Mouse (Mus musculus) forebrain, embryonic 10.5 days (tissue): ENCODE results near the gene Fanca. TPM values are rescaled to one million over a fixed set of nuclear protein-coding genes. Genes with fewer than 3 reads are reported as not detected.

Experiments used
- DNase-seq: peaks from one replicate; pipeline ENCODE4 v3.0.0-alpha.2; 2017; ENCODE audit warnings: low spot score; ENCODE audit errors: extremely low spot score
- H3K27ac ChIP-seq: fragments of 300-500 bp; sonication (generic); 2 replicates; pipeline ENCODE4 v1.5.1; 2016; ENCODE audit warnings: mild to moderate bottlenecking
- H3K27me3 ChIP-seq: fragments of 300-500 bp; sonication (generic); 2 replicates; pipeline ENCODE4 v1.6.1; 2016; ENCODE audit warnings: mild to moderate bottlenecking; ENCODE audit not compliant: poor library complexity, severe bottlenecking
- H3K36me3 ChIP-seq: fragments of 300-500 bp; sonication (generic); replicated peaks from 2 replicates; pipeline ENCODE4 v1.6.1; 2016; ENCODE audit warnings: mild to moderate bottlenecking, moderate library complexity
- H3K4me1 ChIP-seq: fragments of 300-500 bp; sonication (generic); 2 replicates; pipeline ENCODE4 v1.6.1; 2016
- H3K4me3 ChIP-seq: fragments of 300-500 bp; sonication (generic); 2 replicates; pipeline ENCODE4 v1.5.1; 2016; ENCODE audit warnings: mild to moderate bottlenecking, moderate library complexity
- H3K9me3 ChIP-seq: fragments of 300-500 bp; sonication (generic); 2 replicates; pipeline ENCODE4 v1.6.1; 2016; ENCODE audit warnings: mild to moderate bottlenecking, moderate library complexity
- WGBS: fragments of 180-500 bp; shearing (Covaris S2); methylation state at CpG from one replicate; pipeline ENCODE4 v1.1.7; 2016; 5-methylcytosine and 5-hydroxymethylcytosine counted together
- polyA plus RNA-seq: library from polyadenylated mRNA; unstranded; fragments of >200 nt; fragmentation: Nextera tagmentation; extraction: Ambion mirVana; gene quantifications from 2 replicates; pipeline ENCODE4 v1.2.1, GENCODE M21; 2016

Gene Fanca
- 49.6 and 52.3 TPM in 2 replicates for polyA plus RNA-seq

DNA sequence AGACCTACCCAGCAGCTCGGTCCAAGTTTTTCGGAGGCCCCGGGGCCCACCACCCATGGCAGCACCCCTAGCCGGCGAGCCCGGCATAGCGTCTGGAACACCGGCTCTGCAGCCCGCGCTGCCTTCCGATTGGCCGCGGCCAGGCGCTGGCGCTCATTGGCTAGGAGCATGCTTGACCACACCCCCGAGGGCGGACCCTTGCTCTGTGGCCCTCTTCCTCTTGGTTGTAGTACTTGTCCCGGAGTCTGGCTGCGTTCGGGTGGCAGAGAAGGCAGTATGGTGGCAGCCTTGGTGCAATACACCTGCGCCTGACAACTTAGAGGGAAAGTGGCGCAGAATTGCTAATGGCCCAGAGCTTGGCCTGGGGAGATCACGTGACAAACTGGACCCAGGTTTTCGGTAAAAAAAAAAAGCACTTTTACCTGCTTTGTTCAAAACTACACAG, at the start of gene Fanca:
Gene Fanca (minus strand): TSS at position 110 of the 445 bp plus-strand sequence.
- H3K4me3 ChIP-seq = peak within 1 kb of the TSS; percentile 83
- peak; percentile 97 for DNase-seq
- H3K27ac ChIP-seq = peak within 1 kb of the TSS; percentile 91
- H3K36me3 ChIP-seq = peaks cover 13% of the 10 kb centered on the region
- H3K27me3 ChIP-seq = no peaks in the 10 kb centered on the region
- WGBS = 1% methylated on average over 24 of the region's 24 CpGs
- peaks cover 22% of the 10 kb centered on the region for H3K4me1 ChIP-seq
- H3K9me3 ChIP-seq = no peaks in the 10 kb centered on the region

DNA sequence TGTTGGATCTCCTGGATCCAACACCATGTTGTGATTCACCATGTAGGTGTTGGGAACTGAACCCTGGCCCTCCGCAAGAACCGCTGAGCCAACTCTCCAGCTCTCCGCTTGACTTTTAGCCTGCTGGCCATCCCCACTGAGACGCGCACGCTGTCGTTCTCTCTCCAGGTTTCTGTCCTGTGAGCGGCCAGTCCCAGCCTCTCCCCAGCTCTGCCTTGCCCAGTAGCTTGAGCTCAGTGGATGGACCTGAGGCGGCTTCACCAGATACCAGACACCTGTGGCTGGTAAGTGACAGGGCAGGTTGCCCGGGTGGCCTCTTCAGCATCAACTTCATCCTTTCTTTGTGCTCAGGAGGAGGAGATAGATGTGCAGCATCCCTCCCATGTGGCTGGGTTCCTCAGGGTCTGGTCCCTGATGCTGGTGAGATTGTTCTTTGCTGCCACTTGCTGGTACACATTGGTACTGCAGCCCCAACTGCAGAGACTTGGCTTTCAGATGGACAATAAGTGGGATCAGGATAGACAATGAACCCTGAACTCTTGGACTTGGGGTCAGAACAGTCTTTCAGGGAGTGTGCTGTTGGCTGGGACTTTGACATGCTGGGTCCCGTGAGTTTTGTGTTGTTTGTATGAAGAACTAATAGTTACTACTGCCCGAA, 42.8 kb upstream of the Fanca start:
- Histone ChIP-seq H3K36me3 (peaks cover 51% of the 10 kb centered on the region), H3K4me1 (0 out of 2 replicates have a peak, but pooled peaks cover 3% of the 10 kb centered on the region), H3K27me3 (no peaks in the 10 kb centered on the region), H3K9me3 (no peaks in the 10 kb centered on the region), H3K27ac (no peak overlapping the region), H3K4me3 (no peak overlapping the region)
- 35% methylated on average over 12 of the region's 12 CpGs for whole genome bisulfite sequencing
- DNase-seq = peak; percentile 80

DNA sequence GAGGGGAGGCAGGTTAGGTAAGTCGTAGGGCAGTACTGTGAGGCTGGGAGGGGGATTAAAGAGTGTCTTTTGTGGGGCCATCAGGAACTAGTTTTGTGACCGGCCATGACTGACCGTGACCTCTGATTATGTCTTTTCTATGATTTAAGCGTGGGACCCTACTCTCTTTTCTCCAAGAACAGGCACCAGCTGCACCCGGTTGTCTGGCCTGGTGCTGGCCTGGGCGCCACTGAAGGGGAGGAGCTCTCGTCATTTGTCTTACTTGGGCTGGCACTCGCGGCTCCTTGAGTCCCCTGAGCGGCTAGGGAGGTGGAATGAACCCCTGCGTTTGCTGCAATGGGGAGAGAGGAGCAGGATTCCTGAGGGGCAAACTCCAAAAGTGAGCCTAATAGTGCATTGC, 34.8 kb upstream of the Fanca start:
- 58% methylated on average over 11 of the region's 11 CpGs for WGBS
- no peak overlapping the region for H3K27ac ChIP-seq
- no peak for DNase-seq

DNA sequence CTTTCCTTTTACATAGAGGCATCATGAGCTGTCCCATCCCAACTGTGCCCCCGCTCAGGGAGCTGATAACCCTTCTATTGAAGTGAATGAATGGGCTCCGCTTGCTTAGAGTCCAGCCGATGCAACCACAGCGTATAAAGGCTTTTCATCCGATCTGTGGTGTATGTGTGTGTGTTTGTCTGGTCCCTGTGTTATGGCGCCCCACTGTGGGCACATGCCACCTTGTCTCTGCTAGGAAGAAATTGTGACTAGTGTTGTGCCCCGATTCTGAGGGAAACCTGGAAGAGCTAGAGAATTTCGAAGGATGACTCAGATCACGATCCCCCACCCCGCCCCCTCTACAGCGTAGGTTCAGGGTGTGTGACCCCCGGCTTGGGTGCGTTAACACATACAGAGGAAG, 34.4 kb upstream of the Fanca start:
- 61% methylated on average over 13 of the region's 13 CpGs for whole genome bisulfite sequencing

More for the DNA sequence above, 34.8 kb upstream of the Fanca start:
- Histone ChIP-seq H3K9me3 (no peaks in the 10 kb centered on the region), H3K27me3 (peaks cover 4% of the 10 kb centered on the region), H3K36me3 (peaks cover 18% of the 10 kb centered on the region), H3K4me3 (no peak overlapping the region), H3K4me1 (peaks cover 22% of the 10 kb centered on the region)

DNA sequence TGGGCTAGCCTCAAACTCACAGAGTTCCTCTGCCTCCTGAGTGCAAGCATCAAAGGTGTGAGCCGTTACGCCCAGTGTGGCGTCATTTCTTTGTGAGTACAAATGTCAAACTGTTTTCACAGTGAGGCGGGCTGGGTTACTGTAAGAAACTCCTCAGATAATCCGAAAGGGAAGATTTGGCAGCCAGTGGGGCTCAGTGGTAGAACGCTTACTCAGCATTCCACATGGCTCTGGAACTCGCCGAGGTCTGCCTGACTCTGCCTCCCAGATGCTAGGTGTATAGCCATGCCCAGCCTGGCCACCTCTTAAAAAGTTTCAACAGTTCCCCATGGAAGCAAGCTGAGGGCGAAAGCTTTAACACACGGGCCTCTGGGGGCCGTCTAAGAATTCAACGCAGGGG, 33.7 kb upstream of the Fanca start:
- no peaks in the 10 kb centered on the region for H3K9me3 ChIP-seq
- peaks cover 28% of the 10 kb centered on the region for H3K4me1 ChIP-seq
- H3K27me3 ChIP-seq = peaks cover 4% of the 10 kb centered on the region
- peaks cover 8% of the 10 kb centered on the region; the same call in 1 of the 2 replicates for H3K36me3 ChIP-seq
- DNase-seq = no peak
- no peak overlapping the region for H3K4me3 ChIP-seq
- H3K27ac ChIP-seq = no peak overlapping the region
- WGBS = 91% methylated on average over 12 of the region's 12 CpGs

More for the DNA sequence above, 34.4 kb upstream of the Fanca start:
- H3K27ac ChIP-seq = no peak overlapping the region
- H3K9me3 ChIP-seq = no peaks in the 10 kb centered on the region
- DNase-seq = no peak
- H3K27me3 ChIP-seq = peaks cover 4% of the 10 kb centered on the region
- H3K4me1 ChIP-seq = peaks cover 26% of the 10 kb centered on the region
- no peak overlapping the region for H3K4me3 ChIP-seq
- peaks cover 14% of the 10 kb centered on the region for H3K36me3 ChIP-seq

DNA sequence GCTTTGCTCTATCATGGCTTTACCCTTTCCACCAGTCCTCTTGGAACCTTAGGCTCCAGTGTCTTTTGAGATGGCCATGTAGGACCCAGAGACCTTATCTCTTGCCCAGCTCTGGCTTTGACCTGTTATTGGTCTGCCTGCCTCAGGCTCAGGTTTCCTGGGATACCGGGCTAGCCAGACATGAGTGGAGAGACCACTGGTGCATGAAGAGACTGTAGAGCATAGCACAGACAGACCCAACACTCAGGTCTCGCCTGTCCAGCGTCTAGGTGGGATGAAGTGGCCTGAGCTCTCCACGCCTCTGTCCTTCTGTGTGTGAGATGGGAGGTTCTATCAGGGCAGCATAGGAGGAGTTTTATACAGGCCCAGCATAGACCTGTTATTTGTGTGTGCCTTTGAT, 30.7 kb upstream of the Fanca start:
- no peak overlapping the region for H3K4me3 ChIP-seq
- no peaks in the 10 kb centered on the region for H3K9me3 ChIP-seq
- H3K27me3 ChIP-seq = peaks cover 3% of the 10 kb centered on the region
- no peak for DNase-seq
- 89% methylated on average over 4 of the region's 4 CpGs for WGBS
- H3K27ac ChIP-seq = peak overlapping the region; percentile 54; the same call in 1 of the 2 replicates
- H3K36me3 ChIP-seq = no peaks in the 10 kb centered on the region; the same call in 1 of the 2 replicates
- H3K4me1 ChIP-seq = peaks cover 27% of the 10 kb centered on the region

DNA sequence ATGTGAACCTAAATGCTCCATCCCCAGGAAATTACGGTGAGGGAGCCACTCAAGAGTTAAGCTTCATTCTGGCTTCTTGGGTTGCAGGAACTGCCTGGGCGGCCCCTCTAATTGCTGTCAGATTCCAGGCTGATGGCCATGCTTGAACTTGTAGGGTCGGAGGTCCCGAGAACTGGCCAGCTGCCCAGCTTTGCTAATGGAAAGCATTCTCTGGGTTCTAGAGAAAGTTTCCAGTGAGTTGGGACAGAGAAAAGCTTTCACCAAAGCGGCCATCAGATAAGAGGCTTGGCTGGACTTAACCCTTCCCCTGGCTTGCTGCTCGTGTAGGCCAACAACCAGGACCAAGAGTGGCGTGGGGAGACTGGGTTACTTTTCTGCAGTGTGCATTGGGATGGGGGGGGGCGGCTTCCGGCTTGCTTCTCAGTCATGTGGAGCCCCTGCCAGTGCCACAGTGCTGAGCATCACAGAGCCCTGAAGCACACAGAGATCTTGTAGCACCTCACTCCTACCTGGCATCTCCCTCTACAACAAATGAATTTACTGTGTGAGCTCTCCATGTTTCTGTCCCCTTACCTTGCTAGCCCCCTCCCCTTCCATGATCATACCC, 30.0 kb upstream of the Fanca start:
- Histone ChIP-seq H3K4me3 (no peak overlapping the region), H3K4me1 (peaks cover 30% of the 10 kb centered on the region), H3K9me3 (no peaks in the 10 kb centered on the region), H3K27me3 (no peaks in the 10 kb centered on the region), H3K27ac (peak overlapping the region; percentile 54), H3K36me3 (no peaks in the 10 kb centered on the region; the same call in 1 of the 2 replicates)
- no peak for DNase-seq
- WGBS = 66% methylated on average over 9 of the region's 9 CpGs

DNA sequence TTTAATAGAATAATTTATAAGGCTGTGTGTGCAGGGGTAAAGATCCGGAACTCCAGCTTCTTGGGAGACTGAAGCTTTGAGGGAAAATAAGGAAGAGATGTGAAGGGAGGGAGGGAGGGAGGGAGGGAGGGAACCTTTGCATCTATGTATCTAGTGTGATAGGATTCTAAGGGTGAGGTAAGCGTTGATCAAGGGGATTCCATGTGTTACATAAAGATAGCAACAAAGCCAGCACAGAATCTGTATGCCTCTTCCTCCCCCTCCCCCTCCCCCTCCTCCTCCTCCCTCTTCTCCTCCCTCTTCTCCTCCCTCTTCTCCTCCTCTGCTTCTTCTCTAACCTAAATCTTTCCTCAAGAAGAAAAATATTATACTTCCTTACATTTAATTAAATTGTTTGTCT, 28.9 kb upstream of the Fanca start:
- DNase-seq = no peak
- Histone ChIP-seq H3K36me3 (no peaks in the 10 kb centered on the region; the same call in 1 of the 2 replicates), H3K4me3 (no peak overlapping the region), H3K4me1 (peaks cover 26% of the 10 kb centered on the region), H3K27ac (no peak overlapping the region), H3K27me3 (no peaks in the 10 kb centered on the region), H3K9me3 (no peaks in the 10 kb centered on the region)
- WGBS = 84% methylated on average over 2 of the region's 2 CpGs

DNA sequence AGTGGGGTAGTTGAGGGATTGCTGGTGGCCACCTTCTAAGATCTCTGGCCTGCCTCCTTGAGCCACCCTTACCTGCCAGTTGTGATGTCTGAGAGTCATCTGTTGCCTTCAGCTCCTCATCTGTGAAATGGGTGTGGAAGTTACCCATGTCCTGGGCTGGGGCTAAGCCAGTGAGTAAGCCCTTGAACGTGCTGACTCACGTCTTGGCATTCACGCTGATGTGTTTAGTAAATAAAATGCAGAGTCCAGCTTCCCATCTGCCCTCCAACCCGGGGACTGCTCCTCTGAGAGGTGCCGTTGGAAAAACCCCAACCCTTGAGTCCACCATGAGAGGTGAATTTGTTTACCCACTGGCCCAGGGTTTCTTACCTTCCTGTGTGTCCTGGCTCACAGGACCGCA, 27.5 kb upstream of the Fanca start:
- no peak for DNase-seq
- 88% methylated on average over 6 of the region's 6 CpGs for WGBS
- H3K27me3 ChIP-seq = no peaks in the 10 kb centered on the region
- no peak overlapping the region for H3K4me3 ChIP-seq
- H3K4me1 ChIP-seq = peaks cover 26% of the 10 kb centered on the region
- no peaks in the 10 kb centered on the region; the same call in 1 of the 2 replicates for H3K36me3 ChIP-seq
- no peak overlapping the region for H3K27ac ChIP-seq
- H3K9me3 ChIP-seq = no peaks in the 10 kb centered on the region

DNA sequence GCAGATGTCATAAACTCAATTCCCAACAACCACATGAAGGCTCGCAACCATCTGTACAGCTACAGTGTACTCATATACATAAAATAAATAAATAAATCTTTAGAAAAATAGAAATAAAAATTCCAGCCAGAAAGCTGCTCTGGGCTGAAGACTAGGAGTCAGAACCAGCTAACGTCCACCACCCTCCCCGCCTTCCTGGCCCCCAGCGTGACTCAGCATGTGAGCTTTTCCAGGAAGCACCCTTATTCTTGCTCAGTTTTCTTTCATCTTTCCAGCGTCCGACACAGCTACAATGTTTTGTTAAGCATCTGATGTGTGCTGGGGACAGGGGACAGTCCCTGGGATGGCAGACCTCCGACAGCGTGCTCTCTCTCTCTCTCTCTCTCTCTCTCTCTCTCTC, 26.8 kb upstream of the Fanca start:
- no peak overlapping the region for H3K4me3 ChIP-seq
- H3K36me3 ChIP-seq = peaks cover under 1% of the 10 kb centered on the region; the same call in 1 of the 2 replicates
- no peak for DNase-seq
- no peaks in the 10 kb centered on the region for H3K9me3 ChIP-seq
- no peak overlapping the region for H3K27ac ChIP-seq
- 89% methylated on average over 8 of the region's 8 CpGs for WGBS
- H3K27me3 ChIP-seq = no peaks in the 10 kb centered on the region
- peaks cover 26% of the 10 kb centered on the region for H3K4me1 ChIP-seq

DNA sequence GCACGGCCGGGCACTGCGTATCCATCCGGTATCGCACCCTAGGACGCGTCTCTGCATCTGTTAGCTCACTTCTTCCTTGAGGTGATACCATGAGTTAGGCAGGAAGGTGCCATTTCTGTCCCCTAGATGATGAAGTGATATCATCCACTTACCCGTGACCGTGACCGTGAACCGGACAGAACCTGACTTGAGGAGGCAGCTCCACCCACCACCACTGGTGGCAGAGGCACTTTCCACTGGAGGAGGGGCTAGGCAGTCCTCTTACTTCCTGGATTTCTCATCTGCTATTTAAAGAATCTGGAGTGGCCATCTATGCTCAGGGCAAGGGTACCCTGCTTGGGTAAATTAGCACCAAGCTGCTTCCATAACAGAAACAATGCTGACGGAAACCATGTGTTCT, 25.0 kb upstream of the Fanca start:
- no peak for DNase-seq
- Histone ChIP-seq H3K4me1 (peaks cover 19% of the 10 kb centered on the region), H3K27ac (no peak overlapping the region), H3K36me3 (peaks cover 6% of the 10 kb centered on the region; the same call in 1 of the 2 replicates), H3K4me3 (no peak overlapping the region), H3K9me3 (no peaks in the 10 kb centered on the region), H3K27me3 (no peaks in the 10 kb centered on the region)
- 89% methylated on average over 12 of the region's 12 CpGs for whole genome bisulfite sequencing

DNA sequence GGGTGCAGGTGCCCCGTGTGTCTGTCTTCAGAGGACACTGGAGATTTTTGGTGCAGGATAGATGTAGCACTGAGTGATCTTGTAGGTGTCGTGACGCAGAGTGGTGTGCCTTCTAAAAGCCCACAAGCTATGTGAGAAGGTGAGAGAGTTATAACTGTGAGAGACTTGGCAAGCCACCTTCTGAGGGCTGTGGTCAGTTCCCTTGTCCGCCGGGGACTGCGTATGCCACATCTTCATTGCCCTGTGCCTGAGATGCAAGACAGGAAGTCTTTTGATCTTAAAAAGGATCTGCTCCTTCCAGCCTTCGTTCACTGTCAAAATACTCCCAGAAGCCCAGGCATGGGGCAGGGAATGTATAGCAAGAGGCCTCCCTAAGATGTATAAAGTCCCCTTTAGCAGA, 24.5 kb upstream of the Fanca start:
- peaks cover 6% of the 10 kb centered on the region; the same call in 1 of the 2 replicates for H3K36me3 ChIP-seq
- no peak overlapping the region for H3K27ac ChIP-seq
- H3K4me1 ChIP-seq = peaks cover 14% of the 10 kb centered on the region
- H3K4me3 ChIP-seq = no peak overlapping the region
- no peaks in the 10 kb centered on the region for H3K9me3 ChIP-seq
- 90% methylated on average over 7 of the region's 7 CpGs for WGBS
- DNase-seq = no peak
- H3K27me3 ChIP-seq = no peaks in the 10 kb centered on the region

DNA sequence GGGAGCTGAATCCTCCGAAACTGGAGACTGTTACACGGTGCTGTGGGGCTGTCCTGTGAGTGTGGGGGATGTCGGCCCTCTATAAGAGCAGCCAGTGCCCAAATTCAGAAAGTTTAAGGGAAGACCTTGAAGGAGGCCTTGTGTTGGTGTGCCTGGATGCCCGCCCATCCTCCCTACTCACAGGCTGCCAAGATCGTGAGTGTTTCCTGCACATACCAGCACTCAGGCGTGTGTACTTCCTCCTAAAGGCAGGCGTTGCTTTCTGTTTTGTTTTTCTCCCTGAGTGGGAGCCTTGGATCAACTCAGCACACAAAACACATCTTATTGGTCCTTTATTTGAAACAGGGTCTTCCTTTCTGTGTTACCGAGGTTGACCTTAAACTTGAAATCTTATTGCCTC, 23.9 kb upstream of the Fanca start:
- Histone ChIP-seq H3K9me3 (no peaks in the 10 kb centered on the region), H3K27ac (no peak overlapping the region), H3K4me1 (peaks cover 10% of the 10 kb centered on the region; the same call in 1 of the 2 replicates), H3K4me3 (no peak overlapping the region), H3K27me3 (no peaks in the 10 kb centered on the region), H3K36me3 (peaks cover 6% of the 10 kb centered on the region; the same call in 1 of the 2 replicates)
- WGBS = 91% methylated on average over 8 of the region's 8 CpGs
- DNase-seq = no peak
